Mouse (Mus musculus) lung, adult 2 months (tissue): ENCODE measurements around the gene 2410137M14Rik.

Experiments
- CTCF ChIP-seq: fragments of 200-500 bp; IDR thresholded peaks from 2 replicates; pipeline ENCODE4 v1.5.1; 2011; ENCODE audit warnings: mild to moderate bottlenecking, low read length, control low read depth; ENCODE audit not compliant: insufficient read depth
- POLR2A ChIP-seq: fragments of 200-500 bp; IDR thresholded peaks from 2 replicates; pipeline ENCODE4 v1.6.1; 2011; ENCODE audit warnings: low read depth, mild to moderate bottlenecking, control low read depth, low read length, borderline replicate concordance; ENCODE audit errors: extremely low read depth

DNA sequence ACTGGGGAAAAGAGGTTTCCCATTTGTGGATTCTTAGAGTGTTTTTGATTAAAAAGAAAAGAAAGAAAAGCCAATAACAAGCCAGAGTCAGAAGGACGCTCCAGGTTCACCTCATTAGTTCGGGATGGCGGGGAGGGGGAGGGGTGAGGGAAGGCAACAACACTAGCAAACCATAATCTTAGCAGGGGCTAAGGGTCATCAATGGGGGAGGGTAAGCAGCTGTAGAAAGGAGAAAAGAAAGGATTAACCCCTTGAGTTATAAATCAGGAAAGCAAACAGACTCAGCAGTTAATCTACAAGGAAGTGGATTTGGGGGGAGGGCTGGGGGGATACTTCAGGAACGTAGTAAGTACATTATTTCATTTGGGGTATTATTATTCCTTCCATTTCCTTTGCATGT lies 808 bp upstream of the 2410137M14Rik start:
- TF ChIP-seq CTCF: no peak
- no peak for TF ChIP-seq POLR2A
